Mouse (Mus musculus): ENCODE measurements around the gene Shroom2. TPM values are rescaled to one million over a fixed set of nuclear protein-coding genes. Genes with fewer than 3 reads are reported as not detected.

The Shroom2 gene
- polyA plus RNA-seq, 1 experiment from 2014 or later, result 3.4 TPM

GRCm38 (mm10) chrX:152642627-152643026 is 126.6 kb downstream of the Shroom2 start:
- H3K4me2 ChIP-seq (ENCODE audit: low read depth, low read length), result no peak overlapping the region
- H3K36me3 ChIP-seq (ENCODE audit: control insufficient read depth, insufficient read depth), result no peaks in the 10 kb centered on the region
- H3K4me1 ChIP-seq (ENCODE audit: control insufficient read depth, insufficient read depth, low read length), result no peaks in the 10 kb centered on the region
- H3K9me3 ChIP-seq (replicated peaks; ENCODE audit: control insufficient read depth, low read length), result no peaks in the 10 kb centered on the region
- H3K27ac ChIP-seq (ENCODE audit: low read length), result no peak overlapping the region
- no peak for ATAC-seq (replicated peaks; ENCODE audit: extremely low read depth, insufficient read depth, low FRiP score)
- 64% methylated on average over 2 of the region's 2 CpGs for WGBS
- no peak overlapping the region for H3K9ac ChIP-seq (ENCODE audit: low read length)
- no peak overlapping the region for H3K4me3 ChIP-seq (ENCODE audit: low read length)
- peaks cover 2% of the 10 kb centered on the region; the same call in 1 of the 2 replicates for H3K27me3 ChIP-seq (ENCODE audit: control insufficient read depth, insufficient read depth, low read length)

- H3K4me2 ChIP-seq (ENCODE audit: low read depth, low read length), result no peak overlapping the region
- no peaks in the 10 kb centered on the region for H3K36me3 ChIP-seq (ENCODE audit: control insufficient read depth, insufficient read depth)
- no peak overlapping the region for H3K4me3 ChIP-seq (ENCODE audit: low read length)
- no peaks in the 10 kb centered on the region for H3K9me3 ChIP-seq (replicated peaks; ENCODE audit: control insufficient read depth, low read length)
- WGBS, result 76% methylated on average over 12 of the region's 12 CpGs
- ATAC-seq (replicated peaks; ENCODE audit: extremely low read depth, insufficient read depth, low FRiP score), result no peak
- H3K27ac ChIP-seq (ENCODE audit: low read length), result no peak overlapping the region
- H3K27me3 ChIP-seq (ENCODE audit: control insufficient read depth, insufficient read depth, low read length), result no peaks in the 10 kb centered on the region
- H3K4me1 ChIP-seq (ENCODE audit: control insufficient read depth, insufficient read depth, low read length), result no peaks in the 10 kb centered on the region
- H3K9ac ChIP-seq (ENCODE audit: low read length), result no peak overlapping the region
Observed at GRCm38 (mm10) chrX:152635397-152635796, 133.9 kb downstream of the Shroom2 start.

GRCm38 (mm10) chrX:152621407-152621806 is 147.9 kb downstream of the Shroom2 start:
- no peaks in the 10 kb centered on the region; the same call in 1 of the 2 replicates for H3K27me3 ChIP-seq (ENCODE audit: control insufficient read depth, insufficient read depth, low read length)
- H3K4me2 ChIP-seq (ENCODE audit: low read depth, low read length), result no peak overlapping the region
- WGBS, result 77% methylated on average over 2 of the region's 2 CpGs
- no peak for ATAC-seq (replicated peaks; ENCODE audit: extremely low read depth, insufficient read depth, low FRiP score)
- no peak overlapping the region for H3K4me3 ChIP-seq (ENCODE audit: low read length)
- no peak overlapping the region for H3K9ac ChIP-seq (ENCODE audit: low read length)
- no peaks in the 10 kb centered on the region for H3K36me3 ChIP-seq (ENCODE audit: control insufficient read depth, insufficient read depth)
- no peaks in the 10 kb centered on the region for H3K4me1 ChIP-seq (ENCODE audit: control insufficient read depth, insufficient read depth, low read length)
- no peaks in the 10 kb centered on the region for H3K9me3 ChIP-seq (replicated peaks; ENCODE audit: control insufficient read depth, low read length)
- H3K27ac ChIP-seq (ENCODE audit: low read length), result no peak overlapping the region

- H3K27me3 ChIP-seq (ENCODE audit: control insufficient read depth, insufficient read depth, low read length), result no peaks in the 10 kb centered on the region; the same call in 1 of the 2 replicates
- H3K36me3 ChIP-seq (ENCODE audit: control insufficient read depth, insufficient read depth), result no peaks in the 10 kb centered on the region
- H3K9me3 ChIP-seq (replicated peaks; ENCODE audit: control insufficient read depth, low read length), result no peaks in the 10 kb centered on the region
- no peak overlapping the region for H3K9ac ChIP-seq (ENCODE audit: low read length)
- no peak overlapping the region for H3K4me3 ChIP-seq (ENCODE audit: low read length)
- H3K4me2 ChIP-seq (ENCODE audit: low read depth, low read length), result no peak overlapping the region
- no peak overlapping the region for H3K27ac ChIP-seq (ENCODE audit: low read length)
- no peak for ATAC-seq (replicated peaks; ENCODE audit: extremely low read depth, insufficient read depth, low FRiP score)
- H3K4me1 ChIP-seq (ENCODE audit: control insufficient read depth, insufficient read depth, low read length), result no peaks in the 10 kb centered on the region
Observed at GRCm38 (mm10) chrX:152620917-152621316, 148.3 kb downstream of the Shroom2 start.

- Histone ChIP-seq H3K4me1 (ENCODE audit: control insufficient read depth, insufficient read depth, low read length) (no peaks in the 10 kb centered on the region), H3K4me2 (ENCODE audit: low read depth, low read length) (no peak overlapping the region), H3K36me3 (ENCODE audit: control insufficient read depth, insufficient read depth) (no peaks in the 10 kb centered on the region), H3K27me3 (ENCODE audit: control insufficient read depth, insufficient read depth, low read length) (no peaks in the 10 kb centered on the region; the same call in 1 of the 2 replicates), H3K27ac (ENCODE audit: low read length) (no peak overlapping the region), H3K9me3 (replicated peaks; ENCODE audit: control insufficient read depth, low read length) (no peaks in the 10 kb centered on the region), H3K4me3 (ENCODE audit: low read length) (no peak overlapping the region), H3K9ac (ENCODE audit: low read length) (no peak overlapping the region)
- 65% methylated on average over 1 of the region's 1 CpGs for WGBS
- no peak for ATAC-seq (replicated peaks; ENCODE audit: extremely low read depth, insufficient read depth, low FRiP score)
Observed at GRCm38 (mm10) chrX:152618464-152618863, 150.8 kb downstream of the Shroom2 start.

GRCm38 (mm10) chrX:152563034-152563433 is 206.2 kb downstream of the Shroom2 start, which contains the start of gene Cldn34a:
TSS of gene Cldn34a (plus strand) at chrX:152563334.
- H3K9ac ChIP-seq (ENCODE audit: low read length), result no peak within 1 kb of the TSS
- H3K27me3 ChIP-seq (ENCODE audit: control insufficient read depth, insufficient read depth, low read length), result no peaks in the 10 kb centered on the region
- no peak within 1 kb of the TSS for H3K4me3 ChIP-seq (ENCODE audit: low read length)
- H3K9me3 ChIP-seq (replicated peaks; ENCODE audit: control insufficient read depth, low read length), result no peaks in the 10 kb centered on the region
- 59% methylated on average over 2 of the region's 2 CpGs for WGBS
- no peak within 1 kb of the TSS for H3K4me2 ChIP-seq (ENCODE audit: low read depth, low read length)
- no peak for ATAC-seq (replicated peaks; ENCODE audit: extremely low read depth, insufficient read depth, low FRiP score)
- H3K4me1 ChIP-seq (ENCODE audit: control insufficient read depth, insufficient read depth, low read length), result no peaks in the 10 kb centered on the region
- no peak within 1 kb of the TSS for H3K27ac ChIP-seq (ENCODE audit: low read length)
- no peaks in the 10 kb centered on the region for H3K36me3 ChIP-seq (ENCODE audit: control insufficient read depth, insufficient read depth)

Other genes starting within 250 kb of the Shroom2 start
- gene Cldn34a, start 206.1 kb downstream of the Shroom2 start, polyA plus RNA-seq (2015; fragmentation: Nextera tagmentation; extraction: Ambion mirVana), result not detected in 2 replicates
- 0.20 and 0.27 TPM in 2 replicates for gene Gpr143, start 12.5 kb upstream of the Shroom2 start, polyA plus RNA-seq (2015; fragmentation: Nextera tagmentation; extraction: Ambion mirVana)
- 0.41 and 0.42 TPM in 2 replicates for gene Usp51, start 237.0 kb upstream of the Shroom2 start, polyA plus RNA-seq (2015; fragmentation: Nextera tagmentation; extraction: Ambion mirVana)